Mouse (Mus musculus) forebrain, embryonic 16.5 days (tissue): ENCODE data around the gene Gpn2. TPM values are rescaled to one million over a fixed set of nuclear protein-coding genes. Genes with fewer than 3 reads are reported as not detected.

Source experiments
- ATAC-seq: fragments of 200-750 bp; cut with Nextera tagmentation; 2 replicates; pipeline ENCODE4 v1.8.0; 2017; ENCODE audit warnings: mild to moderate bottlenecking, moderate library complexity
- H3K27ac ChIP-seq: fragments of 300-500 bp; sonication (generic); 2 replicates; pipeline ENCODE4 v1.5.1; 2014; ENCODE audit warnings: low read length, control low read depth
- H3K27me3 ChIP-seq: fragments of 300-500 bp; sonication (generic); replicated peaks from 2 replicates; pipeline ENCODE4 v1.6.1; 2014; ENCODE audit warnings: low read length; ENCODE audit not compliant: control insufficient read depth, insufficient read depth
- H3K36me3 ChIP-seq: fragments of 300-500 bp; sonication (generic); 2 replicates; pipeline ENCODE4 v1.6.1; 2014; ENCODE audit not compliant: control insufficient read depth, insufficient read depth
- H3K4me1 ChIP-seq: fragments of 300-500 bp; sonication (generic); replicated peaks from 2 replicates; pipeline ENCODE4 v1.6.1; 2014; ENCODE audit warnings: low read length; ENCODE audit not compliant: control insufficient read depth, insufficient read depth
- H3K4me2 ChIP-seq: fragments of 300-500 bp; sonication (generic); 2 replicates; pipeline ENCODE4 v1.6.1; 2014; ENCODE audit warnings: mild to moderate bottlenecking, low read length, control low read depth
- H3K4me3 ChIP-seq: fragments of 300-500 bp; sonication (generic); replicated peaks from 2 replicates; pipeline ENCODE4 v1.5.1; 2014; ENCODE audit warnings: mild to moderate bottlenecking, low read length, control low read depth
- H3K9ac ChIP-seq: fragments of 300-500 bp; sonication (generic); replicated peaks from 2 replicates; pipeline ENCODE4 v1.6.1; 2014; ENCODE audit warnings: low read depth, low read length, control low read depth
- H3K9me3 ChIP-seq: fragments of 300-500 bp; sonication (generic); 2 replicates; pipeline ENCODE4 v1.6.1; 2016; ENCODE audit warnings: low read length; ENCODE audit not compliant: control insufficient read depth
- WGBS: fragments of 180-500 bp; shearing (Covaris S2); extraction: QIAGEN DNeasy Blood & Tissue Kit; methylation state at CpG from one replicate; pipeline ENCODE4 v1.1.7; 2014; 5-methylcytosine and 5-hydroxymethylcytosine counted together
- polyA plus RNA-seq: library from polyadenylated mRNA; unstranded; fragments of >200 nt; fragmentation: Nextera tagmentation; extraction: Ambion mirVana; gene quantifications from 2 replicates; pipeline ENCODE4 v1.2.1, GENCODE M21; 2015

Gpn2 gene
- polyA plus RNA-seq, result 21.4 and 22.9 TPM in 2 replicates

- Histone ChIP-seq H3K27me3 (no peaks in the 10 kb centered on the region), H3K9ac (peak within 1 kb of the TSS; percentile 88), H3K4me1 (peaks cover 11% of the 10 kb centered on the region), H3K27ac (peak within 1 kb of the TSS; percentile 72), H3K9me3 (no peaks in the 10 kb centered on the region), H3K4me3 (peak within 1 kb of the TSS; percentile 73), H3K4me2 (peak within 1 kb of the TSS; percentile 100), H3K36me3 (peaks cover 14% of the 10 kb centered on the region)
- WGBS, result 2% methylated on average over 65 of the region's 65 CpGs
- peak; percentile 96 for ATAC-seq
These were observed at the start of gene Gpn2 for GRCm38 (mm10) chr4:133584059-133584951. Gpn2 (plus strand) TSS chr4:133584362.

- H3K27ac ChIP-seq, result no peak overlapping the region
- no peak overlapping the region for H3K4me2 ChIP-seq
- ATAC-seq, result no peak
- no peak overlapping the region for H3K9ac ChIP-seq
- H3K27me3 ChIP-seq, result no peaks in the 10 kb centered on the region
- no peaks in the 10 kb centered on the region for H3K4me1 ChIP-seq
- no peak overlapping the region for H3K4me3 ChIP-seq
- no peaks in the 10 kb centered on the region for H3K9me3 ChIP-seq
- 89% methylated on average over 3 of the region's 3 CpGs for WGBS
- H3K36me3 ChIP-seq, result peaks cover 29% of the 10 kb centered on the region
These were observed 48.1 kb upstream of the Gpn2 start for GRCm38 (mm10) chr4:133536081-133536480.

DNA sequence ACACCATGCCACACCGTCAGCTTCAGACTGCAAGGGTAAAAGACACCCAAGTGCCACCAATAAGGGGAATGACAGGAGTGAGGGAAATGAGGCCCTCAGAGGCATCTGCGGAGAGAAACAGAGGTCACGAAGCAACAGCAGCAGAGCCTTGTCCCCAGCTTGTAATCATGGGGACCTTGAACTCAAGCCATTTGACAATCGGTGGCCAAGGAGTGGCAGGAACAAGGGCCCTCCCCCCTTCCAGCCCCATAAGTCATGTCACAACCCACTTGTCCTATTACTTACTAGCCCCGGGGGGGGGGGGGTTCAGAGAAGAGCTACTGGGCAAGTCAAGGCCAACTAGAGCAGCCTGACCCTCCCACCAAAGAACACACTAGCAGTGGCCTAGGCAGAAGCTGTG is 47.5 kb upstream of the Gpn2 start:
- no peak overlapping the region for H3K9ac ChIP-seq
- H3K4me1 ChIP-seq, result no peaks in the 10 kb centered on the region
- H3K36me3 ChIP-seq, result peaks cover 25% of the 10 kb centered on the region
- no peak for ATAC-seq
- H3K4me3 ChIP-seq, result no peak overlapping the region
- H3K27ac ChIP-seq, result no peak overlapping the region
- H3K4me2 ChIP-seq, result no peak overlapping the region
- H3K27me3 ChIP-seq, result no peaks in the 10 kb centered on the region
- H3K9me3 ChIP-seq, result no peaks in the 10 kb centered on the region
- 100% methylated on average over 5 of the region's 5 CpGs for WGBS

DNA sequence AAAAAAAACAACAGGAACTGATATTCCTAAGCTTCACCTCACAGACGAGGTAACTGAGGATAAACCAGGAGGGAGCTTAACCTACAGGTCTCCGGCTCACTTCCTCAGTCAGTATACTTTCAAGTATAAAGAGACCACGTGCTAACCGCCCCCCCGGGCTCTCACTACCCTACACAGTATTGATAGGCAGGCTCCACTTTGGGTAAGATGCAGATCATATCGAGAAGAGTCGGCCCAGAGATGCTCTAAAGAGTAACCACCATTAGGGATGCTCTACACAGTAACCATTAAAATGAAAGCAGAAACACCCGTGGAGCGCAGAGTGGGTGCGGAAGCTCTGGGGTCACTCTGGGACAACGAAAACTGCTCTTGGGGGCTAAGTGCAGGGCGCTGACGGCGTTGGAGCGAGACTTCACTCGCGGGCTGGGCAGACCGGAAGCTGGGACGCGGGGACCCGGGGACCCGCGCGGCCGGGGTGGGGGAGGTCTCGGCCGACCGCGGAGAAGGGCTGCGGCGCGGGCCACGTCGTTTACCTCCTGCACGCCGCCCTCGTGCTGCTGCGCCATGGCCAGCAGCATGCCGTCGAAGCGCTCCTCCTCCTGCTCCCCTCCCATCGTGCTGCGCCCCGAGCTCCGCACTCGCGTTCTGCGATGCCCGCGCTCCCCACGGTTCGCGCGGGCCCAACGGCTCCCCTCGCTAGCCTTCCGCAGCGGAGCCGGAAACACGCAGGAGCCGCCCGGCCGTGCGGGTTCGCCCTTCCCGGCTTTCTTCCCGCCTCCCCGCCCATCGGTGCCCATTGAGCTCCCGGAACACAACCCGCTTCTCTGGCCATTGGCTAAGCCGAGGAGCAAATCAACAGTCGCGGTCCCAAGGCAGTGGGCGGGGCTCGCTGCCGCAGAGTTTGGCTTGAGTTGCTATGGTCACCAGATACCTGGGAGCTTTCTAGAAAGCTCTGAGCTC is 38.6 kb upstream of the Gpn2 start, which contains the start of gene Nudc:
Nudc (minus strand) TSS at position 725 of the 960 bp plus-strand sequence.
- H3K36me3 ChIP-seq, result peaks cover 4% of the 10 kb centered on the region; the same call in 1 of the 2 replicates
- peak within 1 kb of the TSS; percentile 84 for H3K9ac ChIP-seq
- H3K27me3 ChIP-seq, result no peaks in the 10 kb centered on the region
- H3K27ac ChIP-seq, result peak within 1 kb of the TSS; percentile 58
- peak within 1 kb of the TSS; percentile 77 for H3K4me2 ChIP-seq
- WGBS, result under 1% methylated on average over 67 of the region's 77 CpGs
- no peaks in the 10 kb centered on the region for H3K9me3 ChIP-seq
- H3K4me3 ChIP-seq, result peak within 1 kb of the TSS; percentile 68
- H3K4me1 ChIP-seq, result peaks cover 15% of the 10 kb centered on the region
- peak; percentile 100 for ATAC-seq

GRCm38 (mm10) chr4:133552029-133552428 is 32.1 kb upstream of the Gpn2 start:
- Histone ChIP-seq H3K36me3 (no peaks in the 10 kb centered on the region), H3K27me3 (no peaks in the 10 kb centered on the region), H3K4me3 (no peak overlapping the region), H3K27ac (no peak overlapping the region), H3K9me3 (no peaks in the 10 kb centered on the region), H3K4me1 (no peaks in the 10 kb centered on the region), H3K4me2 (no peak overlapping the region), H3K9ac (no peak overlapping the region)
- ATAC-seq, result no peak
- WGBS, result 54% methylated on average over 1 of the region's 1 CpGs

DNA sequence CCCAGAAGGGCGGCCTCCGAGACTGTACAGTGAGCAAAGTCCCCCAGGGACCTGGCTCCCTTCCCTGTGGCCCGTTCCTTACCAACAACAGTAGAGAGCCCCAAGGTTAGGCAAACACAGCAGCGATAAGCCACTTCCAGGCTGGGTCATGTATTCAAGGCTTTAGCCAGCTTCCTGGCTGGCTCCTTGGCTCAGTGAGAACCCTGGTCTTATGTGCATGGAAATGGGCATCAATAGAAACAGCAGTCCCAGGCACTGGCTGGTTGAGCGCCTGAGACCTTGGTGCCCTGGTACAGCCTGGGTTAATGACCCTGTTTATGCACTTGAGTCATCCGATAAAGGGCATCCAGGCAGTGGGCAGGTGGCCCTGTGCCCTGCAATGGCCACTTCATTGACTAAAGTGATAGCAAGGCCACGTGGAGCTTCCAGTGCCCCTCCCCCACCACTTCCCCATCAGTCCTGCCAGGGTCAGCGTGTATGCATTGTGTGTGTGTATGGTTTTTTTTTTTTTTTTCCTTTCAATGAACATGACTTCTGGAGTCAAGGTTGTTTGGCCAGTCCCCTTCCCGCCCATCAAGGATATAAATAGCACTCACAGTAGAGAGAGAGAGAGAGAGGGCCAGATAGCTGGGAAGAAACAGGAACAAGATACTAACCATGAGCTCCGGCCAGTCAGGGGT is 31.3 kb upstream of the Gpn2 start, which contains the start of gene Nr0b2:
Nr0b2 (plus strand) TSS at position 609 of the 680 bp plus-strand sequence.
- H3K4me1 ChIP-seq, result no peaks in the 10 kb centered on the region
- no peak for ATAC-seq
- no peaks in the 10 kb centered on the region for H3K36me3 ChIP-seq
- 74% methylated on average over 10 of the region's 10 CpGs for WGBS
- H3K27ac ChIP-seq, result no peak within 1 kb of the TSS
- no peaks in the 10 kb centered on the region for H3K27me3 ChIP-seq
- no peak within 1 kb of the TSS for H3K4me3 ChIP-seq
- no peaks in the 10 kb centered on the region for H3K9me3 ChIP-seq
- H3K9ac ChIP-seq, result no peak within 1 kb of the TSS
- H3K4me2 ChIP-seq, result no peak within 1 kb of the TSS

DNA sequence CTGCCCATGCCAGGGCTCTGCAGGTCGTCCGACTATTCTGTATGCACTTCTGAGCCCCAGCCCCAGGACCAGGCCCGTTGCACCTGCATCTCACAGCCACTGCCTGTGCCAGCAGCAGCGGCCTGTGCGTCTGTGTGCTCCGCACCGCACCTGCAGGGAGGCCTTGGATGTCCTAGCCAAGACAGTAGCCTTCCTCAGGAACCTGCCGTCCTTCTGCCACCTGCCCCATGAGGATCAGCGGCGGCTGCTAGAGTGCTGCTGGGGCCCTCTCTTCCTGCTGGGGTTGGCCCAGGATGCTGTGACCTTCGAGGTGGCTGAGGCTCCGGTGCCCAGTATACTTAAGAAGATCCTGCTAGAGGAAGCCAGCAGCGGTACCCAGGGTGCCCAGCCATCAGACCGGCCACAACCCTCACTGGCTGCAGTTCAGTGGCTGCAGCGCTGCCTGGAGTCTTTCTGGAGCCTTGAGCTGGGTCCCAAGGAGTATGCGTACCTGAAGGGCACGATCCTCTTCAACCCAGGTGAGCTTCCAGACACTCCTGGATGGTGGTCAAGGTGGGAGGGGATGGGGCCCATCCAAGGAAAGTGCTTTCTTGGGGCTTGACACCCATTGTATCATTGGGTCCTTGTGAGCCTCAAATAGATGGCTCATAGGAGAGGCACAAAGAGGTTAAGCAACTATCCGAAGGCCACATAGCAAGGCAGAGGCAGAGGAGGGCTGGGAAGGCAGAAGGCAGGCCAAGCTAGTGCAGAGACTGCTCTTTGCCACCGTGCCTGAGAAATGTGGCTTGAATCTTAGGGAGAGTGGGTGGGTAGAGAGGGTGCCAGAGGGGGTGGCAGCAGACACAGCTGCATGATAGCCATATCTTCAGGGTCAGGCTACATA is 30.5 kb upstream of the Gpn2 start:
- Histone ChIP-seq H3K9ac (no peak overlapping the region), H3K27ac (no peak overlapping the region), H3K27me3 (no peaks in the 10 kb centered on the region), H3K4me2 (no peak overlapping the region), H3K4me3 (no peak overlapping the region), H3K36me3 (no peaks in the 10 kb centered on the region), H3K4me1 (no peaks in the 10 kb centered on the region), H3K9me3 (no peaks in the 10 kb centered on the region)
- ATAC-seq, result no peak
- WGBS, result 74% methylated on average over 19 of the region's 19 CpGs

GRCm38 (mm10) chr4:133557041-133557717 is 27.0 kb upstream of the Gpn2 start:
- no peaks in the 10 kb centered on the region for H3K27me3 ChIP-seq
- no peak overlapping the region for H3K4me3 ChIP-seq
- no peak for ATAC-seq
- H3K4me2 ChIP-seq, result no peak overlapping the region
- H3K4me1 ChIP-seq, result no peaks in the 10 kb centered on the region
- no peaks in the 10 kb centered on the region for H3K36me3 ChIP-seq
- no peaks in the 10 kb centered on the region for H3K9me3 ChIP-seq
- H3K9ac ChIP-seq, result no peak overlapping the region
- WGBS, result 42% methylated on average over 10 of the region's 10 CpGs
- no peak overlapping the region for H3K27ac ChIP-seq
